Mouse (Mus musculus) thymus, postnatal 0 days (tissue): Measurements from ENCODE around the gene Zfp263. TPM values are rescaled to one million over a fixed set of nuclear protein-coding genes. Genes with fewer than 3 reads are reported as not detected.

ENCODE experiments used
- polyA plus RNA-seq: library from polyadenylated mRNA; unstranded; fragments of >200 nt; fragmentation: Nextera tagmentation; extraction: Ambion mirVana; gene quantifications from 2 replicates; pipeline ENCODE4 v1.2.1, GENCODE M21; 2015

Zfp263 gene
- polyA plus RNA-seq, 1 experiment from 2014 or later, result 52.0 TPM

Other genes with a start within 250 kb of the Zfp263 start
- not detected in 2 replicates for gene Olfr161, start 153.1 kb upstream of the Zfp263 start, polyA plus RNA-seq
- gene Mefv, start 26.0 kb upstream of the Zfp263 start, polyA plus RNA-seq, result 0.17 and 0.22 TPM in 2 replicates
- not detected in 2 replicates for gene Olfr15, start 86.8 kb downstream of the Zfp263 start, polyA plus RNA-seq
- 0.45 and 0.47 TPM in 2 replicates for gene Zfp174, start 103.2 kb downstream of the Zfp263 start, polyA plus RNA-seq
- gene Naa60, start 128.3 kb downstream of the Zfp263 start, polyA plus RNA-seq, result 45.9 and 48.6 TPM in 2 replicates
- gene Zfp597, start 140.5 kb downstream of the Zfp263 start, polyA plus RNA-seq, result 5.7 and 7.1 TPM in 2 replicates
- 1.7 and 3.1 TPM in 2 replicates for gene Gm20695, start 140.6 kb downstream of the Zfp263 start, polyA plus RNA-seq
- 9.1 and 10.0 TPM in 2 replicates for gene 1700037C18Rik, start 164.6 kb downstream of the Zfp263 start, polyA plus RNA-seq
- gene Cluap1, start 164.7 kb downstream of the Zfp263 start, polyA plus RNA-seq, result 28.9 and 36.6 TPM in 2 replicates
- 12.8 and 18.2 TPM in 2 replicates for gene Nlrc3, start 232.5 kb downstream of the Zfp263 start, polyA plus RNA-seq